Mouse (Mus musculus): ENCODE measurements around the gene Thsd7b.

GRCm38 (mm10) chr1:130085207-130085606 lies 812.1 kb downstream of the Thsd7b start:
- TF ChIP-seq CTCF (IDR thresholded peaks at IDR 0.05; ENCODE audit: control insufficient read depth, insufficient read depth, low read length) (no peak), POLR2A (IDR thresholded peaks at IDR 0.05; ENCODE audit: borderline replicate concordance, control insufficient read depth, low read depth, low read length) (no peak)

All from bone marrow, adult 2 months (tissue).